Mouse (Mus musculus) intestine, embryonic 14.5 days (tissue): ENCODE measurements around the gene Gm42715. TPM values are rescaled to one million over a fixed set of nuclear protein-coding genes. Genes with fewer than 3 reads are reported as not detected.

Experiments
- ATAC-seq: fragments of 200-750 bp; cut with Nextera tagmentation; replicated peaks from 2 replicates; pipeline ENCODE4 v1.8.0; 2017; ENCODE audit warnings: low read depth, moderate number of reproducible peaks, moderate TSS enrichment, moderate library complexity; ENCODE audit not compliant: low FRiP score, low TSS enrichment
- DNase-seq: peaks from one replicate; pipeline ENCODE4 v3.0.0-alpha.2; 2018; ENCODE audit warnings: low spot score
- H3K27ac ChIP-seq: fragments of 300-500 bp; sonication (generic); 2 replicates; pipeline ENCODE4 v1.5.1; 2014; ENCODE audit warnings: low read depth, mild to moderate bottlenecking, control low read depth
- H3K27me3 ChIP-seq: fragments of 300-500 bp; sonication (generic); replicated peaks from 2 replicates; pipeline ENCODE4 v1.6.1; 2014; ENCODE audit warnings: low read length, control low read depth; ENCODE audit not compliant: control insufficient read depth, insufficient read depth
- H3K36me3 ChIP-seq: fragments of 300-500 bp; sonication (generic); 2 replicates; pipeline ENCODE4 v1.6.1; 2014; ENCODE audit warnings: low read length, control low read depth; ENCODE audit not compliant: control insufficient read depth, insufficient read depth
- H3K4me1 ChIP-seq: fragments of 300-500 bp; sonication (generic); replicated peaks from 2 replicates; pipeline ENCODE4 v1.6.1; 2014; ENCODE audit warnings: low read length, control low read depth, mixed read lengths; ENCODE audit not compliant: control insufficient read depth, insufficient read depth
- H3K4me2 ChIP-seq: fragments of 300-500 bp; sonication (generic); 2 replicates; pipeline ENCODE4 v1.6.1; 2014; ENCODE audit warnings: low read length
- H3K4me3 ChIP-seq: fragments of 300-500 bp; sonication (generic); 2 replicates; pipeline ENCODE4 v1.5.1; 2014; ENCODE audit warnings: low read depth, low read length, control low read depth, mixed read lengths
- H3K9ac ChIP-seq: fragments of 300-500 bp; sonication (generic); 2 replicates; pipeline ENCODE4 v1.6.1; 2014; ENCODE audit warnings: mild to moderate bottlenecking, low read length
- H3K9me3 ChIP-seq: fragments of 300-500 bp; sonication (generic); 2 replicates; pipeline ENCODE4 v1.6.1; 2016; ENCODE audit warnings: low read length, control low read depth; ENCODE audit not compliant: control insufficient read depth
- WGBS: fragments of 180-500 bp; shearing (Covaris S2); extraction: QIAGEN DNeasy Blood & Tissue Kit; methylation state at CpG from one replicate; pipeline ENCODE4 v1.1.7; 2014; 5-methylcytosine and 5-hydroxymethylcytosine counted together
- microRNA-seq: library from miRNA; unstranded; fragments of <30 nt; microRNA quantifications from one replicate; pipeline ENCODE4, GENCODE M21; 2016
- polyA plus RNA-seq: library from polyadenylated mRNA; unstranded; fragments of >200 nt; fragmentation: Nextera tagmentation; extraction: Ambion mirVana; gene quantifications from 2 replicates; pipeline ENCODE4 v1.2.1, GENCODE M21; 2014

The Gm42715 gene
- polyA plus RNA-seq, 1 experiment from 2014 or later = 18.8 TPM

- WGBS = under 1% methylated on average over 50 of the region's 50 CpGs
- H3K4me1 ChIP-seq = peaks cover 7% of the 10 kb centered on the region; the same call in 1 of the 2 replicates
- DNase-seq (peak; percentile 92), ATAC-seq (peak; percentile 93)
- H3K36me3 ChIP-seq = peaks cover 30% of the 10 kb centered on the region
- peak within 1 kb of the TSS; percentile 100 for H3K4me3 ChIP-seq
- H3K27ac ChIP-seq = peak within 1 kb of the TSS; percentile 70
- H3K27me3 ChIP-seq = no peaks in the 10 kb centered on the region
- peaks cover 9% of the 10 kb centered on the region for H3K9me3 ChIP-seq
- H3K4me2 ChIP-seq = peak within 1 kb of the TSS; percentile 84
- peak within 1 kb of the TSS; percentile 84 for H3K9ac ChIP-seq
Observed at GRCm38 (mm10) chr7:127614891-127615843, 95.8 kb downstream of the Gm42715 start, which contains the start of gene Zfp629. TSS of gene Zfp629 (minus strand) at chr7:127615797.

- peaks cover 4% of the 10 kb centered on the region for H3K9me3 ChIP-seq
- no peak for ATAC-seq
- peaks cover 7% of the 10 kb centered on the region; the same call in 1 of the 2 replicates for H3K4me1 ChIP-seq
- no peak for DNase-seq
- WGBS = 64% methylated on average over 1 of the region's 1 CpGs
- no peak overlapping the region for H3K27ac ChIP-seq
- peaks cover 19% of the 10 kb centered on the region for H3K36me3 ChIP-seq
- no peak overlapping the region for H3K4me3 ChIP-seq
- no peak overlapping the region for H3K9ac ChIP-seq
- no peak overlapping the region; the same call in 1 of the 2 replicates for H3K4me2 ChIP-seq
- no peaks in the 10 kb centered on the region for H3K27me3 ChIP-seq
Observed at GRCm38 (mm10) chr7:127616336-127616735, 97.0 kb downstream of the Gm42715 start.

Small RNAs within 50 kb of the gene (microRNA-seq; reads per million reads assigned to microRNA genes)
- not detected for gene Gm47278
- not detected for gene Mir7060

Other genes with a start within 250 kb of the Gm42715 start
- 153 and 183 TPM in 2 replicates for gene Sephs2, start 245.5 kb upstream of the Gm42715 start, polyA plus RNA-seq
- 1.6 and 2.1 TPM in 2 replicates for gene Itgal, start 223.3 kb upstream of the Gm42715 start, polyA plus RNA-seq
- gene Zfp768, start 174.0 kb upstream of the Gm42715 start, polyA plus RNA-seq = 4.2 and 4.5 TPM in 2 replicates
- gene Zfp747, start 143.5 kb upstream of the Gm42715 start, polyA plus RNA-seq = 9.8 and 11.3 TPM in 2 replicates
- gene 9130019O22Rik, start 132.4 kb upstream of the Gm42715 start, polyA plus RNA-seq = 6.2 and 7.4 TPM in 2 replicates
- 9.2 and 9.7 TPM in 2 replicates for gene E430018J23Rik, start 126.0 kb upstream of the Gm42715 start, polyA plus RNA-seq
- 9.6 and 10.6 TPM in 2 replicates for gene Zfp764, start 112.8 kb upstream of the Gm42715 start, polyA plus RNA-seq
- 24.1 and 25.2 TPM in 2 replicates for gene Zfp688, start 97.5 kb upstream of the Gm42715 start, polyA plus RNA-seq
- gene Zfp689, start 70.4 kb upstream of the Gm42715 start, polyA plus RNA-seq = 6.7 and 7.6 TPM in 2 replicates
- gene Prr14, start 60.0 kb upstream of the Gm42715 start, polyA plus RNA-seq = 43.4 and 45.6 TPM in 2 replicates
- 11.4 and 13.9 TPM in 2 replicates for gene Fbrs, start 40.4 kb upstream of the Gm42715 start, polyA plus RNA-seq
- gene Srcap, start 7.6 kb upstream of the Gm42715 start, polyA plus RNA-seq = 49.4 and 51.8 TPM in 2 replicates
- gene Tmem265, start 41.8 kb downstream of the Gm42715 start, polyA plus RNA-seq = 7.5 and 8.1 TPM in 2 replicates
- 42.0 and 49.4 TPM in 2 replicates for gene Phkg2, start 53.8 kb downstream of the Gm42715 start, polyA plus RNA-seq
- 6.9 and 7.7 TPM in 2 replicates for gene Ccdc189, start 69.0 kb downstream of the Gm42715 start, polyA plus RNA-seq
- gene Rnf40, start 69.2 kb downstream of the Gm42715 start, polyA plus RNA-seq = 36.3 and 38.8 TPM in 2 replicates
- 12.9 and 16.7 TPM in 2 replicates for gene Zfp629, start 96.2 kb downstream of the Gm42715 start, polyA plus RNA-seq
- gene Bcl7c, start 189.3 kb downstream of the Gm42715 start, polyA plus RNA-seq = 50.3 and 56.4 TPM in 2 replicates
- gene Ctf1, start 193.2 kb downstream of the Gm42715 start, polyA plus RNA-seq = 13.6 and 14.0 TPM in 2 replicates
- gene Ctf2, start 212.6 kb downstream of the Gm42715 start, polyA plus RNA-seq = 0.27 and 0.30 TPM in 2 replicates
- gene Fbxl19, start 225.0 kb downstream of the Gm42715 start, polyA plus RNA-seq = 3.3 and 4.2 TPM in 2 replicates